Mouse (Mus musculus) CH12.LX (cell line): ENCODE measurements around the gene Atg9b. TPM values are rescaled to one million over a fixed set of nuclear protein-coding genes. Genes with fewer than 3 reads are reported as not detected.

ENCODE experiments used
- DNase-seq: peaks from one replicate; pipeline ENCODE4 v3.0.0-alpha.2; 2013; ENCODE audit errors: extremely low read depth
- H3K27ac ChIP-seq: 2 replicates; pipeline ENCODE4 v1.5.1; 2012; ENCODE audit warnings: low read depth, mild to moderate bottlenecking, control low read depth, moderate library complexity; ENCODE audit not compliant: insufficient read depth
- H3K27me3 ChIP-seq: replicated peaks from 2 replicates; pipeline ENCODE3; 2012; ENCODE audit warnings: inconsistent platforms
- H3K36me3 ChIP-seq, 2 experiments: replicated peaks in 1 of 2; 2 replicates each; pipeline versions ENCODE3 to v1.6.1; 2012; ENCODE audit warnings: inconsistent platforms in 1 of 2, low read length in 1 of 2, mild to moderate bottlenecking in 1 of 2, mixed read lengths in 1 of 2, moderate library complexity in 1 of 2; ENCODE audit not compliant: control insufficient read depth in 1 of 2, insufficient read depth in 1 of 2
- H3K4me1 ChIP-seq, 2 experiments: 2 replicates each; pipeline ENCODE4 v1.6.1; 2012; ENCODE audit warnings: inconsistent platforms in 1 of 2, moderate library complexity in 1 of 2; ENCODE audit not compliant: insufficient read depth in 2 of 2, control insufficient read depth in 1 of 2
- H3K4me2 ChIP-seq: 2 replicates; pipeline ENCODE4 v1.6.1; 2012; ENCODE audit warnings: low read depth, mild to moderate bottlenecking, control low read depth; ENCODE audit not compliant: poor library complexity, insufficient read depth, severe bottlenecking
- H3K4me3 ChIP-seq, 3 experiments: fragments of 150-350 bp in 1 of 3; sonication (generic) in 1 of 3; replicated peaks in 1 of 3; 2 replicates each; pipeline versions ENCODE3 to v1.5.1; 2011 to 2012; ENCODE audit warnings: low read depth in 2 of 3, low read length in 2 of 3, mild to moderate bottlenecking in 2 of 3, moderate library complexity in 2 of 3, control low read depth in 1 of 3, improper control_type of control experiment in 1 of 3, inconsistent platforms in 1 of 3, mixed read lengths in 1 of 3; ENCODE audit not compliant: poor library complexity in 1 of 3
- H3K79me2 ChIP-seq: replicated peaks from 2 replicates; pipeline ENCODE4 v1.6.1; 2012; ENCODE audit warnings: mild to moderate bottlenecking, moderate library complexity; ENCODE audit not compliant: control insufficient read depth, poor library complexity, insufficient read depth, severe bottlenecking; ENCODE audit errors: extremely low read depth
- H3K9ac ChIP-seq: 2 replicates; pipeline ENCODE4 v1.6.1; 2012; ENCODE audit warnings: low read depth, mild to moderate bottlenecking, control low read depth, moderate library complexity; ENCODE audit not compliant: insufficient read depth
- H3K9me3 ChIP-seq: replicated peaks from 2 replicates; pipeline ENCODE3; 2012; ENCODE audit warnings: low read length, inconsistent platforms, mixed read lengths
- CHD2 ChIP-seq: IDR thresholded peaks from 2 replicates; pipeline ENCODE4 v1.6.1; 2011; ENCODE audit warnings: low read length, improper control_type of control experiment
- ELF1 ChIP-seq: IDR thresholded peaks from 2 replicates; pipeline ENCODE4 v1.6.1; 2014; ENCODE audit warnings: low read depth, mild to moderate bottlenecking, inconsistent platforms, low read length, improper control_type of control experiment
- GABPA ChIP-seq: IDR thresholded peaks from 2 replicates; pipeline ENCODE4 v1.6.1; 2012; ENCODE audit warnings: low read depth, low read length, improper control_type of control experiment, inconsistent platforms; ENCODE audit not compliant: insufficient replicate concordance
- IRF4 ChIP-seq: IDR thresholded peaks from 2 replicates; pipeline ENCODE4 v1.6.1; 2014; ENCODE audit warnings: low read depth, mild to moderate bottlenecking, inconsistent platforms, low read length, improper control_type of control experiment
- JUND ChIP-seq: conservative IDR thresholded peaks from 2 replicates; pipeline ENCODE4 v1.6.1; 2011; ENCODE audit warnings: low read depth, low read length, improper control_type of control experiment
- KAT2A ChIP-seq: IDR thresholded peaks from 2 replicates; pipeline ENCODE4 v1.6.1; 2012; ENCODE audit warnings: low read length, improper control_type of control experiment, inconsistent platforms; ENCODE audit not compliant: insufficient replicate concordance
- MAFK ChIP-seq: IDR thresholded peaks from 2 replicates; pipeline ENCODE4 v1.6.1; 2011; ENCODE audit warnings: low read length, improper control_type of control experiment; ENCODE audit not compliant: insufficient replicate concordance
- MAX ChIP-seq: IDR thresholded peaks from 2 replicates; pipeline ENCODE4 v1.6.1; 2011; ENCODE audit warnings: low read length, improper control_type of control experiment
- MEF2A ChIP-seq: IDR thresholded peaks from 2 replicates; pipeline ENCODE4 v1.6.1; 2014; ENCODE audit warnings: low read depth, mild to moderate bottlenecking, inconsistent platforms, low read length, improper control_type of control experiment, borderline replicate concordance
- NRF1 ChIP-seq: IDR thresholded peaks from 2 replicates; pipeline ENCODE4 v1.6.1; 2014; ENCODE audit warnings: low read depth, mild to moderate bottlenecking, inconsistent platforms, low read length, improper control_type of control experiment, moderate library complexity
- POLR2A ChIP-seq: IDR thresholded peaks from 2 replicates; pipeline ENCODE4 v1.6.1; 2011; ENCODE audit warnings: low read depth, mild to moderate bottlenecking, improper control_type of control experiment, low read length
- POLR2AphosphoS2 ChIP-seq: IDR thresholded peaks from 2 replicates; pipeline ENCODE4 v1.6.1; 2011; ENCODE audit warnings: low read depth, low read length, improper control_type of control experiment
- RAD21 ChIP-seq: IDR thresholded peaks from 2 replicates; pipeline ENCODE4 v1.6.1; 2011; ENCODE audit warnings: low read depth, mild to moderate bottlenecking, low read length, improper control_type of control experiment, moderate library complexity
- SIN3A ChIP-seq: IDR thresholded peaks from 2 replicates; pipeline ENCODE4 v1.6.1; 2012; ENCODE audit warnings: low read length, improper control_type of control experiment, inconsistent platforms
- SMC3 ChIP-seq: IDR thresholded peaks from 2 replicates; pipeline ENCODE4 v1.6.1; 2011; ENCODE audit warnings: low read depth, low read length, improper control_type of control experiment
- TBP ChIP-seq: conservative IDR thresholded peaks from 2 replicates; pipeline ENCODE4 v1.6.1; 2011; ENCODE audit warnings: low read depth, low read length, improper control_type of control experiment
- TCF12 ChIP-seq: IDR thresholded peaks from 2 replicates; pipeline ENCODE4 v1.6.1; 2014; ENCODE audit warnings: low read depth, mild to moderate bottlenecking, inconsistent platforms, low read length, improper control_type of control experiment
- UBTF ChIP-seq: IDR thresholded peaks from 2 replicates; pipeline ENCODE4 v1.6.1; 2012; ENCODE audit warnings: low read depth, mild to moderate bottlenecking, inconsistent platforms, low read length, improper control_type of control experiment, moderate library complexity
- USF2 ChIP-seq: conservative IDR thresholded peaks from 2 replicates; pipeline ENCODE4 v1.6.1; 2011; ENCODE audit warnings: low read depth, low read length, improper control_type of control experiment
- ZKSCAN1 ChIP-seq: IDR thresholded peaks from 2 replicates; pipeline ENCODE4 v1.6.1; 2012; ENCODE audit warnings: low read depth, inconsistent platforms, low read length, improper control_type of control experiment, borderline replicate concordance
- ZMIZ1 ChIP-seq: IDR thresholded peaks from 2 replicates; pipeline ENCODE4 v1.6.1; 2012; ENCODE audit warnings: low read depth, mild to moderate bottlenecking, inconsistent platforms, low read length, improper control_type of control experiment
- ZNF384 ChIP-seq: IDR thresholded peaks from 2 replicates; pipeline ENCODE4 v1.6.1; 2012; ENCODE audit warnings: low read depth, low read length, improper control_type of control experiment, inconsistent platforms
- dilution Hi-C: fragments of 300-500 bp; cut with MboI; formaldehyde crosslinking; loops from 2 replicates; pipeline ENCODE4 v1.14.3; 2020; ENCODE audit warnings: low sequenced_read_pairs; ENCODE audit not compliant: extremely low pct_unique_long_range_greater_than_20kb, extremely low pct_ligation_motif_present
- in situ Hi-C: fragments of 300-500 bp; cut with MboI; formaldehyde crosslinking; loops from 3 replicates; pipeline ENCODE4 v1.14.3; 2019; ENCODE audit warnings: low sequenced_read_pairs, low pct_ligation_motif_present, low pct_unique_long_range_greater_than_20kb, mixed read lengths
- polyA plus RNA-seq: library from polyadenylated mRNA; unstranded; fragments of >175 nt; gene quantifications from 2 replicates; pipeline ENCODE4 v1.2.1, GENCODE M21; 2012; ENCODE audit warnings: low read depth; ENCODE audit not compliant: insufficient read length
- total RNA-seq, 2 experiments: library from RNA; depleted of rRNA; stranded (reverse); fragments of 300-350 nt in 1 of 2; fragments of >200 nt in 1 of 2; gene quantifications; 2 replicates each; pipeline ENCODE4 v1.2.3; 2012 to 2014

The Atg9b gene
- total and polyA plus RNA-seq, 3 experiments = 0.68 to 1.3 (median 0.81) TPM

- TF ChIP-seq USF2 (no peak), NRF1 (no peak), SIN3A (peak; percentile 81), SMC3 (peak; percentile 76), IRF4 (peak; percentile 61; the same call in 1 of the 2 replicates), CHD2 (peak; percentile 91), MAX (peak; percentile 72), MAFK (no peak), UBTF (no peak), ELF1 (peak; percentile 36; the same call in 1 of the 2 replicates), POLR2A (no peak), POLR2AphosphoS2 (no peak), TCF12 (peak; percentile 62; the same call in 1 of the 2 replicates), JUND (peak; percentile 67)
- TF ChIP-seq, all 38 proteins: peak for 23
Observed at GRCm38 (mm10) chr5:24393392-24393997, 1.6 kb upstream of the Atg9b start, which contains the start of gene Abcb8 (continued).

DNA sequence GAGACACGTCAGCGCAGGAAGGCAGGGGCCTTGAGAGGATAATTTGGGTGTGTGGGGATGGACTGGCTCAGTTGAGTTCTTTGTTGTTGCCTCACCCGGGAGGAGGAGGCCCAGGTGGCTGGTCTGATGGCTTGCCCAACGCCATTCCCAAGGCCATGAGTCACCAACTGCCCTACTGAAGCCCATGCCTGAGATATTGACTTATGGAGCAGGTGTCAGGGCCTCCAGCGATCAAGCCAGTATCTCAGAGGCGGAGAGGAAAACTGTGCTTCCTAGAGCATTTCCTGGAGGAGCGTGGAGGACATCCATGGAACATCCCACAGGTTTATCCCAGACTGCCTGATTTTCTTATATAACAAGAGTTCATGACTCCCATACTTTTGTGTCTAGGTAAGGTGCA lies 781 bp upstream of the Atg9b start:
- peaks cover 7% of the 10 kb centered on the region for H3K9me3 ChIP-seq
- DNase-seq = no peak
- no peak overlapping the region for H3K27ac ChIP-seq
- in situ Hi-C loops (no loop called here), dilution Hi-C loops (no loop called here)
- H3K27me3 ChIP-seq = no peaks in the 10 kb centered on the region
- H3K4me2 ChIP-seq = no peak overlapping the region
- H3K4me1 ChIP-seq = peaks cover 14 to 55% of the 10 kb centered on the region in 2 experiments
- TF ChIP-seq GABPA = no peak
- no peak for TF ChIP-seq MEF2A
- no peak for TF ChIP-seq ZMIZ1
- no peak for TF ChIP-seq USF2
- no peak for TF ChIP-seq NRF1
- TF ChIP-seq ZKSCAN1 = no peak
- TF ChIP-seq SMC3 = no peak
- TF ChIP-seq RAD21 = no peak
- no peak for TF ChIP-seq ELF1
- no peak for TF ChIP-seq KAT2A
- TF ChIP-seq ZNF384 = no peak
- TF ChIP-seq POLR2AphosphoS2 = no peak
- no peak for TF ChIP-seq TBP
- no peak for TF ChIP-seq TCF12
- no peaks in the 10 kb centered on the region for H3K79me2 ChIP-seq
- H3K36me3 ChIP-seq = peaks cover 0 to 7% of the 10 kb centered on the region in 2 experiments
- H3K9ac ChIP-seq = no peak overlapping the region
- no peak overlapping the region for H3K4me3 ChIP-seq
